Mouse (Mus musculus): ENCODE results near the gene Mcts1.

Mcts1 gene

DNA sequence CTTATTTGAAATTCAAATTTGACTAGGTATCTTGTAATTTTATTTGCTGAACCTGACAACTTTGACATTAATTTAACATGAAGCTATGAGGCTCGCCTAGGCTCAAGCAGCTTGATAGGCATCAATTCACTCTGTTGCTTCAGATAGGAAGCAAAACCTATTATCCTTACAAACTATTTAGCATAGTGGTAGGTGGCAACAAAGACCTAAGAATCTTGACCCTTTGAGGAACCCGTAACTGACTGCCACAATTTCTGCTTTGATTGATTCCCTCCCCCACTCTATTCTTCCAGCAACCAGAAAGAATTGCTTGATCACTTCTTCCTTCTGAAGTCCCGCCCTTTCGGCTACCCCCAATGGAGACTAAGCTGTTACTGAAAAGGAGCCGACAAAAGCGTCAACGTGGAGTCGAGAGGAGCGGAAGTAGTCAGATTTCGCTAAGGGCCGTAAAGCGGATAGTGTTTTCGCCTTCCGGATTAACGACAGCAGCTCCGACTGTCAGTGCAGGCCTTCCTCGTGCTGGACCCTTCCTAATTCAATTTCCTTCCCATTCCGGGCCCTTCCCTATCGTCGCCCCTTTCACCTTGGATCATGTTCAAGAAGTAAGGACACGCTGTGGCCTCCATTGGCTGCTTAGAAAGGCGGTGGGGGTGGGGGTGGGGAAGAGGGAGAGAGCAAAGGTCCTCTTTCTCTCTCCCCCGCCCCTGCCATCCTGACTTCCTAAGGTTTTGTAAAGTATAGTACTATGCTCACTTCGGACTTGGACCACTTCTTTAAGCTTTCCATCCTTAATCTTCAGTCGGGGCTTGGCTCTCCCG is at the start of gene Mcts1:
Gene Mcts1, plus strand, starts transcription at position 402 of the 818 bp plus-strand sequence.
- peak; percentile 92 for DNase-seq

- no peak for DNase-seq
These were observed 47.1 kb upstream of the Mcts1 start for GRCm38 (mm10) chrX:38553255-38553654.

GRCm38 (mm10) chrX:38563941-38564541 is 36.3 kb upstream of the Mcts1 start:
- no peak for DNase-seq

DNA sequence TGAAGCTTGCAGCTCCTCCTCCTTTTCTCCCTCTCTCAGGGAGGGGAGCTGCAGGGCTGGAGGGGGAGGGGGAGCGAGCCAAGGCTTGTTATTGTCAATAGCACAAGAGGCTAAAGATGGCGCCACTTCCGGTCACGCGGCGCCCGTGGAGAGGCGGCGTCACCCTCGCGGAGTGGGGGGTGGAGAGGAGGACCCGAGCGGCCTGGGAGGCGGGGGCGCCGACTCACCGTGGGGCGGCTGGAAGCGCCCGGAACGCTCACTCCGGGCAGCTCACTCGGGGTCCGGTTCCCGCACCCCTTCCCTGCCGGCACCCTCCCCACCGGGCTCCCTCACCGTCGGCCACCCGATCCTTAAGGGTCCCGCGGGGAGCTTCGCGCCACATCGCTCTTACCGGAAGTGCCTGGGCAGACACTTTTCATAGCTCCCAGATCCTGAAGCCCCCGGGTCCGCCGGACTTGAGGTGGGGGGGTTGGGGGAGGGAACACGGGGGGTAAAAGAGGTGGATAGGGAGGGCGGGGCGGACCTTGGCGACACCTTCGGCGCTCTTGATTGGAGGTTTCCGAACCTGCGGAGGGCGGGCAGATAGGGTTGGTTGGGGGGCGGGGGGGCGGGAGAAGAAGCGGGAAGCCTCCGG is 35.7 kb upstream of the Mcts1 start:
- peak; percentile 95 for DNase-seq

DNA sequence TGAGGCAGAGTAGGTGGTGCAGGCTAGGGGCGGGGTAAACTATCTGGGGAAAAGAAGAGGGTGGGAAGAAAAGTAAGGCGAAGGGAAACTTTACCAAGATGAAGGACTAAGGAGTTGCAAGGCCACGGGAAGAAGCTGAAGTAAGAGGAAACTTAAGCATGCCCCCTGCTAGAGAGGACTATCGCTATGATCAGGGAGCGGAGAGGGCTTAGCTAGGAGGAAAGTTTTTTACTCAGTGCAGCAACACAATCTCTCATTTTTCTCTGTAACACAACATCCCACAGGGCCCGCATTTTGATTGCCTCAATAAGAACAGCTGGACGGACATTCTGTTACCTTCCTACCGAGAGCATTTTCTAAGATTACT is 35.2 kb upstream of the Mcts1 start:
- no peak for DNase-seq

DNA sequence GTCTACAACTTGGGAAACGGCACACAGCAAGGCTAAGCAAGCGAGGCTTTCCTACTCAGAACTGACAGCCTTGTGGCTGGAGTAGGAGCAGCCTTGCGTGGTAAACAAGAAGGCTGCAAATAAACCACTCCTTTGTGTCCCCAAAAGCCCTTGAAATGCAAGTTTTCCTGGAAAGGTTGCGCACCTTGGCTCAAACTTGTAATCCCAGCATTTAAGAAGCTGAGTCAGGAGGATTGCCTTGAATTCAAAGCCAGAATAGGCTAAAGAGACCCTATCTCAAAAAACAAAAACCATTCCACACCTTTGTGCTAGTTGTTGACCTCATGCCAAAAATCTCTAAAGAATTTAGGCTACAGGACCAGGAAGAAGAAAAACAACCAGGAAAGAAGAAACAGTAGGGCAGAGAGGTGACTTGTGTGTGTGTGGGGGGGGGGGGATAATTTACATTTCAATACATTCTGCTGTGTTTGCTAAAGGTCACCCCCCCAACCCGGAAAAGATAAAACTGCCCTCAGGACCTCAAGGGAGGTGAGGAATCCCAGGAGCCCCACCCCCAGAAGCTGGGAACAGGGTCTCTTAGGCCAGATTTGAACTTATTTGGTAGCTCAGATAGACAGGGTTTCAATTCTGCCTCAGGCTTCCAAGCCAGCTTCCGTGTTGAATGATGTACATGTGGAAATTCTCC is 33.7 kb upstream of the Mcts1 start:
- no peak for DNase-seq

DNA sequence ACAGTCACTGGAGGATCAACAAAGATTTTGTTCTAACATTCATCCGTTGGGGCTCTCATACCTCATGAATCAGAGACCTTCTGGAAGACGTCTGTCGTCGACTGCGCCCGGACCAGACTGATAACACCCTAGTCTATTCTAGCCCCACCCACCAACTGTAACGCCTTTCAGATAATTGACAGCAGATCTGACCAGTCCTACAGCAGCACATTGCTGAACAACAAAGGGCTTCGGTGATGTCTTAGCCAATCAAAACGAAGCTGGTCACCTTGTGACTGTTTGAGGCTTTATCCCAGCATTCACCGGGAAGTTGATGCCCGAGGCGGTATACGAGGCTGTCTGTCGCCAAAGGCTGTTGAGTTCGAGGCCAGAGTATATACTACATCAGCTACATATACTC is 24.3 kb upstream of the Mcts1 start, which contains the start of gene Cul4b:
Gene Cul4b, minus strand, starts transcription at position 119 of the 400 bp plus-strand sequence.
- DNase-seq = no peak

DNA sequence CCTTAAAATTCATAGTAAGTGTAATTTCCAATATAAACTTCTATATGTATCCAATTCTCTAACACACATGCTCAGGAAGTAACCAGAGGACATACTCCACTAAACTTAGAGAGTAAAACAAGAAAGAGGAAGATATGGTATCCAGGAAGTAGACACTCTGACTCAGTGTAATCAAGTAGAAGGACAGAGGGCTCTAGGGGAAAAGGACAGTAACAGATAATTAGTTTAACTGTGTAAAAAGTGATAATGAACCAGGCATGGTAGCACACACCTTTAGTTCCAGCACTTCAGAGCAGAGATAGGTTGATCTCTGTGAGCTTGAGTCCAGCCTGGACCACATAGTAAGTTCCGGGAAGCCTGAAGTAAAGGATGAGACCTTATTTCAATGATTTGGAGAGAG is 19.2 kb upstream of the Mcts1 start:
- no peak for DNase-seq

DNA sequence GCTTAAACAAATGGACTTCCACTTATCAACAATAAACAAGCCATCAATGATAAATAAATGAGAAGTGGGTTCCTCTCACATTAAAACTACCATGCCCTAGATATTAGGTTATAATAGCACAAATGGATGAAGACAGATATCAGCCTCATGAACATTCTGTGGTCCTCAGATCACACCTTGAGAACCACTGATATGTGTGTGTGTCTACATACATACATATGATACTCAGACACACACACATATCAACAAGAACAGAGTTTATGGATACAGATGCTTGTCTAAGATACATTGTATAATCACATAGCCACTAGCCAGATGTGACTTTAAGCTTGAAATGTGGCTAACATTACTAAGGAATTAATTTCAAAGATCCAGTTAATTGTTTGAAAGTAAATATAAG is 17.1 kb upstream of the Mcts1 start:
- DNase-seq = no peak

- no peak for DNase-seq
These were observed 10.6 kb upstream of the Mcts1 start for GRCm38 (mm10) chrX:38589827-38590226.

- no peak for DNase-seq
These were observed 8.6 kb upstream of the Mcts1 start for GRCm38 (mm10) chrX:38591749-38592148.

DNA sequence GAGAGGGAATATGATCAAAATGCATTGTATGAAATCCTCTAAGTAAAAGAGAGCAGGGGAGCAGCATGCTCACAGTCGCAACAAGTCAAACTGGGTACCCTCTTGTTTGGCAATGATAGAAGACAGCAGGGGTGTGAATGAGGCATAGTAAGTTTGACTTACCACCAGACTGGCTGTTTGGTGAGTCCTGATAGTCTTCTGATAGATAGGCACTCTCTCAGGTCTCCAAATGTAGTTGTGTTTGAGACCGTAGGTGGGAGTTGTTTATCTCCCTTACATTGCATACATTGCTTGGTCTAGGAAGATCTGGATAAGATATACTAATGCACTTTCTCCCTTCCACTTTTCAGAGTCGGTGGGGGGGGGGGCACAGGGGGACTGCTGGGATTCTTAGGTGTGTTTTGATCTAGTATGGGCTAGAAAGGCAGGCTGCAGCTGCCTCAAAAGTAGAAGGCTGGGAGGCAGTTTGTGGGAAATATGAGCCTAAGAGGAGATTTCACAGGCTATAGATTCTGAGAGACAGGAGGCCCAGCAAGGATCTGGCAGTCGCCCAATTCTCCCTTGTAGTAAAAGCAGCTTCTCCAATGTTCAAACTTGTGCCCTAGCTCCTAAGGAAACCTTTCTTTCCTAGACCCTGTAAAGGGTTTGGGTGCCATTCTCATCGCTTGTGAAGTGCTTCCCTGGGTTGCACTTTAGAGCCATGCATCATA is 7.0 kb upstream of the Mcts1 start:
- DNase-seq = no peak

DNA sequence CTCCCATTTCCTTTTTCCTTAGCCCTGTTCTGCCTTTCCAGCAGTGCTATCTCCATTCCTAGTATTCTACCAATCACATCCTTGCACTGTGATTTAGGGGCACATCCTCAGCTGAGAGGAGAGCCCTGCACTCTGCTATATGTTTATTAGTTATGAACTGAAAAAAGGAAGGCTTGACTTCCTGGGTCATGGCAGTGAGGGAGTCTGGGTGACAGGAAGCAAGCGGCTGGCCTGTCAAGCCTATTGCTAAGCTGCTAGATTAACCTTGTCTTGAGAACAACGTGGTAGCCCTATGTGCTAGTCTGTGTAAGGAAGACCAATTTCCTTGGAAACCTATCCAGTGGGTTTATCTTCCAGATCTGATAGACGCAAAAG is 604 bp downstream of the Mcts1 start:
- peak; percentile 58 for DNase-seq

DNA sequence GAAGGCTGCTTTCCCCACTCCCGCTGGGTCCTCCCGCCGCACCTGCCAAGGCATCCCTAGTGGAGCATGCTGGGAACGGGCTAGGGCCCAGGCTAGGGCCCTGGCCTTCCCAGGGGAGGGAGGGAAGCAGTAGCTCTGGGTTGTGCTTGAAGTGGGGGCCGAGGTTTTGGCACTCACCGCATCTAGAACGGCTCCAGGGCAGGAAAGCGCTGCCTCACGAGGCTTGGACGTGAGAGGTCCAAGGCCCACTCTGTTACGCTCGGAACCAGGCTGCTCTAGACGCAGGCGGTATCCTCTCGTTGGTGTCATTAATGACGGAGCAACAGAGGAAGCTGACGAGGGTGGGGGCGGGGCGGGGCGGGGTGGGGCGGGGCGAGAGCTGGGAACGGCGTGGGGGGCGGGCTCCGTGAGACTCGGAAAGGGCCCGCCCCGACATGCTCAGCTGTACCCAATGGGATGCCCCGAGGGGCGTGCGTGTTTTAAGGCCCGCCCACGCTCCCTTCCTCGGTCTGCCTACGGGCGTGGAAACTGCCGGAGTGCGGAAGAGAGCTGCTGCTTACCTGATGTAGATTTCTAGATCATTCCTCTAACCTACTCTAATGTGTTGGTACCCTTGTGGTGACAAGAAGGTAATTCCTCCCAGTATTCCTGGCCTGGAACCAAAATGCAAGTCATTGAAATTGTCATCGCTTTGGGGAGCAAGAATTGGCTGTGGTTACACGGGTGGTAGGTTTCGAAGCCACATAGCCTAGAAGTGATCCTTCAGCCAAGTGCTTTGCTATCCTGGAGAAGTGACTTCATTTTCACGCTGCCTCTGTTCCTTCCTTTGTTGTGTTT is 34.6 kb downstream of the Mcts1 start, which contains the start of gene C1galt1c1:
Gene C1galt1c1, minus strand, starts transcription at position 287 of the 837 bp plus-strand sequence.
- DNase-seq = peak; percentile 91

DNA sequence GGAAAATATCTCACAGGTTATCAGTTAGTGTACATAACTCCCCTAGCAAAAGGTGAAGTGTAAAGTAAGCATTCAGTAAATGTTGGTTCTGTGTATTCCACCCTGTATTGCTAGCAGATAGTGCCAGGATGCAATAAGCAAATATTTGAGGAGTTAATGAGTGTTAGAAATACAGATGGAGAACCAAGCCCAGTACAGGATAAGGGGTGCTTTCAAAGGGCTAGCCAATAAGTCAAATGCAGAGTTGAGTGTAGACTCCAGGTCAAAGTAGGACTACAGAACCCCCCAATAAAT is 35.2 kb downstream of the Mcts1 start:
- no peak for DNase-seq

DNA sequence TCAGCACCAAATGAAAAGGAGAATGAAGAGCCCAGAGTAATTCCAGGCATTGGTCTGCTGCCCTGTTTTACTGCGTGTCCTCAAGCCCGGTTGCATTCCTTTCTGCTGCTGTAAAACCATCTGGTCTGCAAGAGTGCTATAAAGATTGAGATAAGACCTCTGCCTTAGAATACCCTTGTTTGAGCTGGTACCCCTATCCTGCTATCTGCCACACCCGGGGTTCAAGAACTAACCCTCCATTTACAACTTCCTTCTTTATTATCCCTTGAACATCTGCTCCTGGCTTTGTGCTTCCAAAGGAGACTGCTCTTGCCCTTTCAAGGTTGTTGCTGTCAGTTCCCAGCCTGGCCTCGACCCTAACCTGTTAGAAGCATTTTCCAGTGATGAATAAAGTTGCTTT is 41.1 kb downstream of the Mcts1 start:
- no peak for DNase-seq

DNA sequence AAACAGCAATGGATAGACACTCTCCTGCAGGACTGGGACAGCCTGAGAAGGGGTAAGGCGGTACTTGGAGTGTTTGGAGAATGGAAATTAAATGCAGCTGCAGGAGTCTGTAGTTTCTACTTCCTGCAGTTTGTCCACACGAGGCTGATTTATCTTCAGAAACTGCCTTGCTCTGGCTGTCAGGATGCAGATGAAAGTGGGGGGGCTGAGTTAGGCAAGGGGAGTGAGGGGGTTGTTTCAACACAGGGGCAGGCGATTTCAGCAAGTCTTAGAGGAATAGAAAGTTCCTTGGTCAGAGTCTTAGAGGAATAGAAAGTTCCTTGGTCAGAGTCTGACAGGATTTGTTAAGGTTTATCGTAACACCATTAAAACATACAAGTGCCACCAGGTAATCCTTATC is 41.8 kb downstream of the Mcts1 start:
- DNase-seq = no peak

GRCm38 (mm10) chrX:38650404-38651039 is 50.1 kb downstream of the Mcts1 start:
- no peak for DNase-seq

GRCm38 (mm10) chrX:38651167-38651566 is 50.8 kb downstream of the Mcts1 start:
- DNase-seq = no peak

DNA sequence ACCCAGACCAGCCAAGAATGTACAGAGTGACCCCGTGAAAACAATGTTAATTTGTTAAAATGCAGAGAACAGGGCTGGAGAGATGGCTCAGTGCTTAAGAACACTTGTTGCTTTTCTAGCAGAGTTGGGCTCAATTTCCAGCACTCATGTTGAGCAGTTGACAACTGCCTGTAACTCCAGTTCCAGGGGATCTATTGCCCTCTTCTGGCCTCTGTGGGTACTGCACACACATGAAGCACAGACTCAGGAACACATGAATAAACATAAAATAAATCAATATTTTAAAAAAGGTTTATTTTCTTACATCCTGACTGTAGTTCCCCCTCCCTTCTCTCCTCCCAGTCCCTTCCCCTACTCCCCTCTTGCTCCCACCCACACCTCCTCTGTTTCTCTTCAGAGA is 52.8 kb downstream of the Mcts1 start:
- DNase-seq = no peak

DNA sequence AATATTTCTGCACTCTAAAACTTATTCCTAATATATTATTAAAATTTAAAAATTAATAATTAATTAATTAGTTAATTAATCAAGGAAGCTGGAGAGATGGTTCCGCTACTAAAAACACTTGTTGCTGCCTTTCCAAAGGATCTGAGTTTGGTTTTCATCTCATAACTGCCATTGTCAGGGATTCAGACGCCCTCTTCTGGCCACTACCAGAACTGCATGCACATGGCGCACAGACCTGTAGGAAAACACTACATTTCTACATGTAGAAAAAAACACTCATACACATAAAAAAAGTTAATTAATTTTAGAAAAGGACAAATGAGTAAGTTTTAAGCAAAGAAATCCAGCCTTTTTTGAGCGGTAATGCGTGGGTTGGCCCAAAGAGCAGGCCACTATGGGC is 54.3 kb downstream of the Mcts1 start:
- no peak for DNase-seq

Measured in retina, postnatal 1 day (tissue).